ENCODE assay signal across 22 mouse cellular contexts in the genomic region with DNA sequence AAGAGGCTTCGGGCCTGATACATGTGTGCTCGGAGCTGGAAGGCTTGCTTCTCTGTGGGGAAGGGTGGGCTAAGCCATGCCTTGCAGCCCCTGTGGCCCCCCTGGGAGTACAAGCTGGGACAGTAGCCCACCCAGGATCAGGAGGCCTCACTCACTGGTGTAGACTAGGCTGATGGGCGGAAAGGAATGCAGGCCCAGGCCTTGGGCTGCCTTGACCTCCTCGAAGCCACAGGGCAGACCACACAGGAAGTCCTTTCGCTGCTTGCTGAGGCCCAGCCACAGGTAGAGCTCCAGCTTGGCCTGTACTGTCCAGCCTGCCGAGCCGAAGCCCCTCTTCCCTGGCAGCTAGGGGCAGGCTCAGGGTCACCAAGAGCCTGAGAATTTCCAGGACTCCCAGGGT.
A peak's percentile ranks its signal among the peaks of the same experiment; 100 is the strongest.
DNase-seq lines count a peak whose midpoint lies in the region; ATAC-seq lines count a peak whose summit lies in the region.
"Had no signal": no experiment of that assay in that cellular context is flagged by ENCODE, and none has a peak within 500 bp of the region (broad histone marks: within the 10 kb centered on the region; RNA-seq: fewer than 3 reads in every experiment).

No protein-coding gene starts in this region.

- 52% methylated on average over 7 of the region's 7 CpGs for WGBS in hindbrain, embryonic 10.5 days
- 71% methylated on average over 7 of the region's 7 CpGs for WGBS in hindbrain, embryonic 16.5 days
- WGBS in limb, embryonic 15.5 days: 54% methylated on average over 7 of the region's 7 CpGs

- H3K36me3 ChIP-seq in hindbrain, embryonic 10.5 days: no peaks in the 10 kb centered on the region
- no peaks in the 10 kb centered on the region for H3K36me3 ChIP-seq in hindbrain, embryonic 16.5 days (ENCODE audit: control insufficient read depth, insufficient read depth, low read length)
- H3K36me3 ChIP-seq in limb, embryonic 15.5 days: no peaks in the 10 kb centered on the region
- H3K36me3 ChIP-seq: forebrain, embryonic 12.5 days; G1E; kidney, embryonic 15.5 days had no signal

- no peaks in the 10 kb centered on the region for H3K27me3 ChIP-seq in hindbrain, embryonic 10.5 days (ENCODE audit: insufficient read depth, poor library complexity, severe bottlenecking)
- no peaks in the 10 kb centered on the region for H3K27me3 ChIP-seq in hindbrain, embryonic 16.5 days (replicated peaks; ENCODE audit: control insufficient read depth, insufficient read depth, low read length)
- no peaks in the 10 kb centered on the region for H3K27me3 ChIP-seq in limb, embryonic 15.5 days
- H3K27me3 ChIP-seq: forebrain, embryonic 12.5 days; kidney, embryonic 15.5 days had no signal

- peaks cover 14% of the 10 kb centered on the region for H3K4me1 ChIP-seq in hindbrain, embryonic 10.5 days (replicated peaks)
- H3K4me1 ChIP-seq in hindbrain, embryonic 16.5 days (ENCODE audit: control insufficient read depth, insufficient read depth, low read depth, low read length): no peaks in the 10 kb centered on the region
- peaks cover 4% of the 10 kb centered on the region for H3K4me1 ChIP-seq in limb, embryonic 15.5 days
- H3K4me1 ChIP-seq: forebrain, embryonic 12.5 days had no signal

- no peak overlapping the region for H3K4me3 ChIP-seq in hindbrain, embryonic 10.5 days
- H3K4me3 ChIP-seq in hindbrain, embryonic 16.5 days (ENCODE audit: low read length): no peak overlapping the region
- no peak overlapping the region for H3K4me3 ChIP-seq in limb, embryonic 15.5 days
- H3K4me3 ChIP-seq: forebrain, embryonic 12.5 days; kidney, embryonic 15.5 days had no signal

- no peaks in the 10 kb centered on the region for H3K9me3 ChIP-seq in hindbrain, embryonic 10.5 days
- no peaks in the 10 kb centered on the region for H3K9me3 ChIP-seq in hindbrain, embryonic 16.5 days (ENCODE audit: control insufficient read depth, low read length)
- no peaks in the 10 kb centered on the region for H3K9me3 ChIP-seq in limb, embryonic 15.5 days
- H3K9me3 ChIP-seq: forebrain, embryonic 12.5 days; G1E; kidney, embryonic 15.5 days had no signal

- ATAC-seq in hindbrain, embryonic 16.5 days: no peak
- peak; percentile 12; the same call in 1 of the 2 replicates for ATAC-seq in limb, embryonic 15.5 days (ENCODE audit: insufficient number of reproducible peaks, low FRiP score, low TSS enrichment, low read depth)
- ATAC-seq: intestine, postnatal 0 days; lung, postnatal 0 days; Patski had no signal

- H3K4me2 ChIP-seq in hindbrain, embryonic 16.5 days (ENCODE audit: low read length): no peak overlapping the region
- no peak overlapping the region for H3K4me2 ChIP-seq in limb, embryonic 15.5 days
- H3K4me2 ChIP-seq: forebrain, embryonic 12.5 days; heart, embryonic 11.5 days; kidney, embryonic 15.5 days had no signal

- peak; percentile 29 for DNase-seq in hindbrain, embryonic 10.5 days (ENCODE audit: low spot score)
- DNase-seq in 416B (ENCODE audit: low read depth): peak; percentile 14
- DNase-seq in embryo, embryonic 11 days: peak; percentile 26
- no peak for DNase-seq in natural killer cell, adult 2 months (ENCODE audit: low spot score in 2 of 2)
- no peak for DNase-seq in urinary bladder, adult 2 months (ENCODE audit: low spot score)
- DNase-seq in adrenal gland, adult (ENCODE audit: inconsistent age in 2 of 2, low spot score in 1 of 2): no peak
- DNase-seq: adrenal gland, adult 2 months; B cell, adult 2 months; cerebellum, adult 11-12 months; cerebellum, postnatal 25 days; liver; midbrain, embryonic 14.5 days; thymus, postnatal 14 days had no signal

- H3K27ac ChIP-seq in hindbrain, embryonic 10.5 days: peak overlapping the region; percentile 47; the same call in 1 of the 2 replicates
- no peak overlapping the region for H3K27ac ChIP-seq in hindbrain, embryonic 16.5 days (ENCODE audit: low read depth, low read length)
- no peak overlapping the region for H3K27ac ChIP-seq in limb, embryonic 15.5 days
- H3K27ac ChIP-seq: forebrain, embryonic 12.5 days; kidney, embryonic 15.5 days had no signal

- H3K9ac ChIP-seq in hindbrain, embryonic 16.5 days (ENCODE audit: low read depth, low read length): no peak overlapping the region
- no peak overlapping the region for H3K9ac ChIP-seq in limb, embryonic 15.5 days
- H3K9ac ChIP-seq: forebrain, embryonic 12.5 days; kidney, embryonic 15.5 days had no signal

Comparison
In these comparisons a context has a peak if more than half of its experiments do, and no peak if none do; other contexts are left out.
1. DNase-seq: peak in hindbrain, embryonic 10.5 days (single experiment), 416B (single experiment) and embryo, embryonic 11 days (single experiment); none in natural killer cell, adult 2 months (0 of 2), urinary bladder, adult 2 months (single experiment) and adrenal gland, adult (0 of 2).